Mouse (Mus musculus) small intestine, adult 2 months (tissue): ENCODE measurements around the gene Psmb4.
"Not testable (repeated sequence)": the region's sequence is repeated elsewhere in the genome, so short reads cannot be mapped to it uniquely, and the experiment has no call there.

Experiments
- CTCF ChIP-seq: fragments of 200-500 bp; IDR thresholded peaks from 2 replicates; pipeline ENCODE4 v1.5.1; 2012; ENCODE audit warnings: low read depth, mild to moderate bottlenecking, control low read depth, inconsistent platforms, low read length, moderate library complexity, mixed read lengths; ENCODE audit not compliant: insufficient replicate concordance, insufficient read length; ENCODE audit errors: extremely low read depth
- POLR2A ChIP-seq: fragments of 200-500 bp; IDR thresholded peaks from 2 replicates; pipeline ENCODE4 v1.6.1; 2012; ENCODE audit warnings: low read depth, mild to moderate bottlenecking, control low read depth, inconsistent platforms, low read length, moderate library complexity

GRCm38 (mm10) chr3:94934564-94934963 lies 47.8 kb upstream of the Psmb4 start:
- not testable (repeated sequence) for TF ChIP-seq CTCF, POLR2A
